Mouse (Mus musculus) gastrocnemius, postnatal 10 days (tissue): ENCODE results near the gene Nup133. TPM values are rescaled to one million over a fixed set of nuclear protein-coding genes. Genes with fewer than 3 reads are reported as not detected.
A peak's percentile ranks its signal among the peaks of the same experiment; 100 is the strongest.

Source experiments
- DNase-seq: peaks from one replicate; pipeline ENCODE4 v3.0.0; 2021; ENCODE audit warnings: mixed read lengths
- total RNA-seq, 2 experiments: library from RNA; stranded (reverse); gene quantifications; 2 replicates each; pipeline ENCODE4 v1.2.3; 2021

Gene Nup133
- total RNA-seq, 2 experiments from 2014 or later = 11.6 to 14.2 TPM

- DNase-seq = no peak
Observed at GRCm38 (mm10) chr8:123887163-123887562, 61.9 kb downstream of the Nup133 start.

GRCm38 (mm10) chr8:123884721-123885565, 64.1 kb downstream of the Nup133 start:
- DNase-seq = peak; percentile 30

GRCm38 (mm10) chr8:123883094-123883493, 66.0 kb downstream of the Nup133 start:
- peak; percentile 63 for DNase-seq

GRCm38 (mm10) chr8:123882412-123882811, 66.7 kb downstream of the Nup133 start:
- no peak for DNase-seq

GRCm38 (mm10) chr8:123880821-123881350, 68.2 kb downstream of the Nup133 start:
- DNase-seq = no peak

- no peak for DNase-seq
Observed at GRCm38 (mm10) chr8:123880271-123880670, 68.8 kb downstream of the Nup133 start.

GRCm38 (mm10) chr8:123877865-123878264, 71.2 kb downstream of the Nup133 start:
- no peak for DNase-seq

GRCm38 (mm10) chr8:123874324-123874723, 74.7 kb downstream of the Nup133 start:
- no peak for DNase-seq

- no peak for DNase-seq
Observed at GRCm38 (mm10) chr8:123873364-123873763, 75.7 kb downstream of the Nup133 start.

GRCm38 (mm10) chr8:123872048-123872447, 77.0 kb downstream of the Nup133 start:
- peak; percentile 59 for DNase-seq

GRCm38 (mm10) chr8:123866971-123867370, 82.1 kb downstream of the Nup133 start:
- no peak for DNase-seq

- DNase-seq = no peak
Observed at GRCm38 (mm10) chr8:123865786-123866185, 83.3 kb downstream of the Nup133 start.

- no peak for DNase-seq
Observed at GRCm38 (mm10) chr8:123860386-123860785, 88.7 kb downstream of the Nup133 start.

- peak; percentile 53 for DNase-seq
Observed at GRCm38 (mm10) chr8:123859648-123860259, 89.3 kb downstream of the Nup133 start, which contains the start of gene Ccsap. Gene Ccsap (minus strand): TSS chr8:123860209.

GRCm38 (mm10) chr8:123858941-123859647, 90.0 kb downstream of the Nup133 start:
- peak; percentile 91 for DNase-seq

GRCm38 (mm10) chr8:123858574-123858940, 90.5 kb downstream of the Nup133 start:
- no peak for DNase-seq

GRCm38 (mm10) chr8:123857361-123857760, 91.7 kb downstream of the Nup133 start:
- DNase-seq = no peak

- no peak for DNase-seq
Observed at GRCm38 (mm10) chr8:123854733-123855475, 94.2 kb downstream of the Nup133 start.

GRCm38 (mm10) chr8:123854252-123854651, 94.8 kb downstream of the Nup133 start:
- DNase-seq = no peak

- no peak for DNase-seq
Observed at GRCm38 (mm10) chr8:123851590-123851989, 97.5 kb downstream of the Nup133 start.

- DNase-seq = no peak
Observed at GRCm38 (mm10) chr8:123849352-123849751, 99.7 kb downstream of the Nup133 start.

- DNase-seq = no peak
Observed at GRCm38 (mm10) chr8:123847546-123847945, 101.5 kb downstream of the Nup133 start.
